9 mouse cellular contexts compared by ENCODE assay signal in the genomic region with DNA sequence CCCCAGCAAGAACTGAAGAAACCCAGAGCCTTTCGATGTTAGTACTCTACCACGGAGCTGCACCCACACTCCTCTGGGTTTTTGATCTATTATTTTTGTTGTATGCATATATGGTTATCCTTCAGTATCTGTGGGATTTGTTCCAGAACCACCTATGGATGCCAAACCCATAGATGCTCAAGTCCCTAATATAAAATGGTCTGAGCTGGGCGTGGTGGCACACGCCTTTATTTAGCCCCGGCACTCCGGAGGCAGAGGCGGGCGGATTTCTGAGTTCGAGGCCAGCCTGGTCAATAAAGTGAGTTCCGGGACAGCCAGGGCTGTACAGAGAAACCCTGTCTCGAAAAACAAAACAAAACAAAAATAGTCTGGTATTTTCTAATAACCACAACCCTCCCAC. TPM values are rescaled to one million over a fixed set of nuclear protein-coding genes. Genes with fewer than 3 reads are reported as not detected.
DNase-seq lines count a peak whose midpoint lies in the region; ATAC-seq and TF ChIP-seq lines count a peak whose summit lies in the region.
"Had no signal": no experiment of that assay in that cellular context is flagged by ENCODE, and none has a peak within 500 bp of the region (broad histone marks: within the 10 kb centered on the region; RNA-seq: fewer than 3 reads in every experiment).

No protein-coding gene starts in this region.

- H3K36me3 ChIP-seq in kidney, postnatal 0 days (ENCODE audit: insufficient read depth, low read length): peaks cover 31% of the 10 kb centered on the region
- peaks cover 55% of the 10 kb centered on the region for H3K36me3 ChIP-seq in embryonic facial prominence, embryonic 14.5 days (ENCODE audit: control insufficient read depth, insufficient read depth, low read length)
- H3K36me3 ChIP-seq in limb, embryonic 11.5 days (ENCODE audit: control insufficient read depth, insufficient read depth, low read length): peaks cover 34% of the 10 kb centered on the region
- peaks cover 53% of the 10 kb centered on the region for H3K36me3 ChIP-seq in neural tube, embryonic 13.5 days

- H3K27me3 ChIP-seq in kidney, postnatal 0 days (ENCODE audit: insufficient read depth, low read length): no peaks in the 10 kb centered on the region
- no peaks in the 10 kb centered on the region for H3K27me3 ChIP-seq in embryonic facial prominence, embryonic 14.5 days (replicated peaks; ENCODE audit: control insufficient read depth, insufficient read depth, low read length)
- no peaks in the 10 kb centered on the region for H3K27me3 ChIP-seq in limb, embryonic 11.5 days (ENCODE audit: control insufficient read depth, insufficient read depth, low read length)
- H3K27me3 ChIP-seq in neural tube, embryonic 13.5 days: no peaks in the 10 kb centered on the region

- intact Hi-C loops in left cerebral cortex, postnatal 25 days (cut with DNase I): no loop called here

- H3K9ac ChIP-seq in kidney, postnatal 0 days (ENCODE audit: low read depth, low read length): no peak overlapping the region; the same call in 1 of the 2 replicates
- peak overlapping the region; percentile 68 for H3K9ac ChIP-seq in embryonic facial prominence, embryonic 14.5 days (ENCODE audit: low read depth, low read length)
- H3K9ac ChIP-seq in limb, embryonic 11.5 days (ENCODE audit: low read length): 0 out of 2 replicates have a peak overlapping the region, but pooled peaks have one; percentile 40
- peak overlapping the region; percentile 74 for H3K9ac ChIP-seq in neural tube, embryonic 13.5 days

- no peak for ATAC-seq in kidney, postnatal 0 days (replicated peaks; ENCODE audit: low FRiP score, low read depth)
- no peak for ATAC-seq in embryonic facial prominence, embryonic 14.5 days (ENCODE audit: low read depth)
- no peak; the same call in 1 of the 2 replicates for ATAC-seq in limb, embryonic 11.5 days (ENCODE audit: insufficient number of reproducible peaks, low FRiP score, low TSS enrichment, low read depth)
- peak; percentile 6; the same call in 1 of the 2 replicates for ATAC-seq in neural tube, embryonic 13.5 days (ENCODE audit: low read depth)

- DNase-seq in kidney, postnatal 0 days (ENCODE audit: low spot score): no peak
- DNase-seq in kidney, adult 9 months: no peak
- DNase-seq in embryonic facial prominence, embryonic 14.5 days (ENCODE audit: low spot score): no peak
- DNase-seq in limb, embryonic 11.5 days (ENCODE audit: low spot score): no peak
- no peak for DNase-seq in left cerebral cortex, postnatal 25 days (ENCODE audit: low spot score in 2 of 2)
- DNase-seq in Muller cell, postnatal 12 days (ENCODE audit: inconsistent ontology term): no peak
- no peak for DNase-seq in cerebellum, postnatal 4 days (ENCODE audit: low spot score in 2 of 2)

- no peaks in the 10 kb centered on the region for H3K9me3 ChIP-seq in kidney, postnatal 0 days (replicated peaks; ENCODE audit: low read length)
- no peaks in the 10 kb centered on the region for H3K9me3 ChIP-seq in embryonic facial prominence, embryonic 14.5 days (ENCODE audit: control insufficient read depth, low read length)
- no peaks in the 10 kb centered on the region for H3K9me3 ChIP-seq in limb, embryonic 11.5 days (ENCODE audit: control insufficient read depth, low read length)
- no peaks in the 10 kb centered on the region for H3K9me3 ChIP-seq in neural tube, embryonic 13.5 days

- peak overlapping the region; percentile 51 for H3K4me2 ChIP-seq in kidney, postnatal 0 days (ENCODE audit: low read length)
- peak overlapping the region; percentile 70 for H3K4me2 ChIP-seq in embryonic facial prominence, embryonic 14.5 days (ENCODE audit: low read depth, low read length)
- H3K4me2 ChIP-seq in limb, embryonic 11.5 days (ENCODE audit: low read depth, severe bottlenecking): peak overlapping the region; percentile 39; the same call in 1 of the 2 replicates
- peak overlapping the region; percentile 66 for H3K4me2 ChIP-seq in neural tube, embryonic 13.5 days

- 0 out of 2 replicates have a peak, but pooled peaks cover 8% of the 10 kb centered on the region for H3K4me1 ChIP-seq in kidney, postnatal 0 days (replicated peaks; ENCODE audit: insufficient read depth, low read length)
- peaks cover 10% of the 10 kb centered on the region for H3K4me1 ChIP-seq in embryonic facial prominence, embryonic 14.5 days (ENCODE audit: control insufficient read depth, insufficient read depth, low read length)
- H3K4me1 ChIP-seq in limb, embryonic 11.5 days (ENCODE audit: control insufficient read depth, insufficient read depth, low read length): peaks cover 12% of the 10 kb centered on the region
- H3K4me1 ChIP-seq in neural tube, embryonic 13.5 days (replicated peaks): peaks cover 22% of the 10 kb centered on the region

- peak overlapping the region; percentile 97 for H3K4me3 ChIP-seq in kidney, postnatal 0 days (replicated peaks; ENCODE audit: low read depth, low read length)
- H3K4me3 ChIP-seq in embryonic facial prominence, embryonic 14.5 days (ENCODE audit: low read depth, low read length): peak overlapping the region; percentile 90
- peak overlapping the region; percentile 99 for H3K4me3 ChIP-seq in limb, embryonic 11.5 days (ENCODE audit: low read depth, low read length)
- peak overlapping the region; percentile 77 for H3K4me3 ChIP-seq in neural tube, embryonic 13.5 days

- TF ChIP-seq CTCF in kidney, postnatal 0 days (IDR thresholded peaks at IDR 0.05; ENCODE audit: low read depth): no peak

- 53% methylated on average over 11 of the region's 11 CpGs for WGBS in kidney, postnatal 0 days
- WGBS in embryonic facial prominence, embryonic 14.5 days: 71% methylated on average over 11 of the region's 11 CpGs
- WGBS in limb, embryonic 11.5 days: 65% methylated on average over 11 of the region's 11 CpGs
- WGBS in neural tube, embryonic 13.5 days: 67% methylated on average over 11 of the region's 11 CpGs

- peak overlapping the region; percentile 72 for H3K27ac ChIP-seq in kidney, postnatal 0 days
- H3K27ac ChIP-seq in embryonic facial prominence, embryonic 14.5 days (replicated peaks; ENCODE audit: low read depth, low read length): peak overlapping the region; percentile 86
- peak overlapping the region; percentile 59; the same call in 1 of the 2 replicates for H3K27ac ChIP-seq in limb, embryonic 11.5 days (replicated peaks; ENCODE audit: low read depth, low read length)
- peak overlapping the region; percentile 84 for H3K27ac ChIP-seq in neural tube, embryonic 13.5 days (replicated peaks)

RNA-seq across cellular contexts. Expression of a gene that starts 0.6 kb away (rescaled TPM):
- 1,210 and 1,323 TPM in 2 replicates for polyA plus RNA-seq in kidney, postnatal 0 days (2015; fragmentation: Nextera tagmentation; extraction: Ambion mirVana)
- 1,998 and 2,049 TPM in 2 replicates for polyA plus RNA-seq in embryonic facial prominence, embryonic 14.5 days (2014; fragmentation: Nextera tagmentation; extraction: Ambion mirVana)
- 1,600 and 1,665 TPM in 2 replicates for polyA plus RNA-seq in limb, embryonic 11.5 days (2014; fragmentation: Nextera tagmentation; extraction: Ambion mirVana)
- 806 and 866 TPM in 2 replicates for polyA plus RNA-seq in neural tube, embryonic 13.5 days (2015; fragmentation: Nextera tagmentation; extraction: Ambion mirVana)
- total RNA-seq in left cerebral cortex, postnatal 25 days (2021): 100 to 1,000 TPM; 397 to 401 TPM

RNA-seq across cellular contexts. Expression of a gene that starts 16.7 kb away (rescaled TPM):
- 21.5 and 21.9 TPM in 2 replicates for polyA plus RNA-seq in kidney, postnatal 0 days (2015; fragmentation: Nextera tagmentation; extraction: Ambion mirVana)
- 23.6 and 23.8 TPM in 2 replicates for polyA plus RNA-seq in embryonic facial prominence, embryonic 14.5 days (2014; fragmentation: Nextera tagmentation; extraction: Ambion mirVana)
- polyA plus RNA-seq in limb, embryonic 11.5 days (2014; fragmentation: Nextera tagmentation; extraction: Ambion mirVana): 38.7 and 40.1 TPM in 2 replicates
- 37.5 and 38.9 TPM in 2 replicates for polyA plus RNA-seq in neural tube, embryonic 13.5 days (2015; fragmentation: Nextera tagmentation; extraction: Ambion mirVana)
- total RNA-seq in left cerebral cortex, postnatal 25 days (2021): 10 to 100 TPM; 26.0 to 27.6 TPM

RNA-seq across cellular contexts. Expression of a gene that starts 22.6 kb away (rescaled TPM):
- polyA plus RNA-seq in kidney, postnatal 0 days (2015; fragmentation: Nextera tagmentation; extraction: Ambion mirVana): 0.04 TPM in 1 of 2 replicates, not detected in the other
- polyA plus RNA-seq in embryonic facial prominence, embryonic 14.5 days (2014; fragmentation: Nextera tagmentation; extraction: Ambion mirVana): 0.08 TPM in 1 of 2 replicates, not detected in the other
- polyA plus RNA-seq in limb, embryonic 11.5 days (2014; fragmentation: Nextera tagmentation; extraction: Ambion mirVana): not detected in 2 replicates
- polyA plus RNA-seq in neural tube, embryonic 13.5 days (2015; fragmentation: Nextera tagmentation; extraction: Ambion mirVana): 0.10 and 0.11 TPM in 2 replicates
- 100 to 1,000 TPM; 294 to 388 TPM for total RNA-seq in left cerebral cortex, postnatal 25 days (2021)
- total RNA-seq: neutrophil, adult 5-6 weeks had no signal

RNA-seq across cellular contexts. Expression of a gene that starts 35.0 kb away (rescaled TPM):
- not detected in 2 replicates for polyA plus RNA-seq in kidney, postnatal 0 days (2015; fragmentation: Nextera tagmentation; extraction: Ambion mirVana)
- polyA plus RNA-seq in embryonic facial prominence, embryonic 14.5 days (2014; fragmentation: Nextera tagmentation; extraction: Ambion mirVana): 1.3 and 2.3 TPM in 2 replicates
- polyA plus RNA-seq in limb, embryonic 11.5 days (2014; fragmentation: Nextera tagmentation; extraction: Ambion mirVana): not detected in 2 replicates
- not detected in 2 replicates for polyA plus RNA-seq in neural tube, embryonic 13.5 days (2015; fragmentation: Nextera tagmentation; extraction: Ambion mirVana)
- not detected for total RNA-seq in left cerebral cortex, postnatal 25 days (2021)
- total RNA-seq: neutrophil, adult 5-6 weeks had no signal

RNA-seq across cellular contexts. Expression of a gene that starts 57.2 kb away (rescaled TPM):
- 4.3 and 4.5 TPM in 2 replicates for polyA plus RNA-seq in kidney, postnatal 0 days (2015; fragmentation: Nextera tagmentation; extraction: Ambion mirVana)
- 9.8 and 11.3 TPM in 2 replicates for polyA plus RNA-seq in embryonic facial prominence, embryonic 14.5 days (2014; fragmentation: Nextera tagmentation; extraction: Ambion mirVana)
- 2.5 and 3.0 TPM in 2 replicates for polyA plus RNA-seq in limb, embryonic 11.5 days (2014; fragmentation: Nextera tagmentation; extraction: Ambion mirVana)
- 11.4 and 11.9 TPM in 2 replicates for polyA plus RNA-seq in neural tube, embryonic 13.5 days (2015; fragmentation: Nextera tagmentation; extraction: Ambion mirVana)
- 10 to 100 TPM; 33.5 to 33.7 TPM for total RNA-seq in left cerebral cortex, postnatal 25 days (2021)
